Mouse (Mus musculus) CH12F3 (cell line): ENCODE measurements around the gene Mycl.

Experiments used
- in situ Hi-C: fragments of 300-500 bp; cut with MboI; formaldehyde crosslinking; loops from 2 replicates; pipeline ENCODE4 v1.14.3; 2020; ENCODE audit warnings: low sequenced_read_pairs

The Mycl gene

DNA sequence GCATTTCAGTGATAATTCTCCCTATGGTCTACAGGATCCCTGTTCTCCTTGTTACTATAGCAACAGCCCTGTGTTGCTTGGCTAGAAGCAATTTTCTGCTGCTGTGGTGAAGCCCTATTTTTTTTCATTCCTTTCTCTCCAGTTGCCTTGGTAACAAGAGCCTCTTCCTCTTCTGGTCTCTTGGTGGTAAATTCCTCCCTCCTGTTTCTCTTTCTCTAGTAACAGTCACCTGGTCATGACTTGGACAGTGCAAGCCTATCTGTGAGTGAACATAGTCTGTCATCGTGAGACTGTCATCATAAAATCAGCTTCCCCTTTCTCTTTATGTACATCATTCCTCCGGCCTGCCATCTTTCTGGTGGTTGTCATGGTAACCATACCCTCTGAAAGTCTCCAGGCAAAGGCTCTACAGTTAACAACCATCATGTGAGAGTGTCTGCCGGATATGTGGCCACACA lies 18.5 kb downstream of the Mycl start:
- in situ Hi-C loops, result no loop called here

DNA sequence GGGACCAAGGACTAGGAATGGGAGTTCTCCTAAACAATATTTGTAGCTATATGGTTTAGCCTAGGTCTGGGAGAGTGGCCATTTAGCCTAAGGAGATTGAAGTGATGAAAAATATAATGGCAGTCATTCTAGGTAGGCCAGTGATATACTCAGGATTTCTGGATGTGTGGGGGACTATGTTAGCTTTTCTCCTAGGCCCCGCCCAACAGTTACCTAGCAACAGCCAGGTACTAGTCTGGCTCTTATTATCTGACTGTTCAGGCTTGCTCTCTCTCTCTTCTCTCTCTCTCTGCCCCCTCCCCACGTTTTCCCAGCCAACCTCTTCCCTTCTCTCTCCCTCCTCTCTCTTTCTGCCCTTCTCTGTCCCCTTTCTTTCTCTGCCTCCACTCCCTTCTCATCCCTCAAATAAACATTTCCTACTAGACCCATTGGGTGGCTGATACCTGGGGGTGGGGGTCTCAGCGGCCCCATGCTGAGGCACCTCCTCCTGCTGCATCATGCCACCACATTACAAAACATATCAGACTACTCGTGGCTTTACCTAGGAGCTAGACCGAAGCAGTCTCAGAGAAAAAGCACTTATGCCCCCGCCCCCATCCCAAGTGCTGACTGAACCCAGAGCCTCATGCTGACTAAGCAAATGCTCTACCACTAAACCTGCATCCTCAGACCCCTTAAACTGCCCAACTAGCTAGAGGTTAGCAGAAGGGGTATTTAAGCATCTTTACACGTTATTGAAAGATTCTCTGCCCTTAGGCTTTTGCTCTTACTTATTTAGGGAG lies 19.2 kb downstream of the Mycl start:
- in situ Hi-C loops, result no loop called here

GRCm38 (mm10) chr4:123016451-123016957 lies 21.1 kb downstream of the Mycl start, which contains the start of gene Trit1:
Trit1 (plus strand) TSS chr4:123016597.
- in situ Hi-C loops, result no loop called here

- in situ Hi-C loops, result no loop called here
Observed at GRCm38 (mm10) chr4:123021591-123021990, 26.1 kb downstream of the Mycl start.

DNA sequence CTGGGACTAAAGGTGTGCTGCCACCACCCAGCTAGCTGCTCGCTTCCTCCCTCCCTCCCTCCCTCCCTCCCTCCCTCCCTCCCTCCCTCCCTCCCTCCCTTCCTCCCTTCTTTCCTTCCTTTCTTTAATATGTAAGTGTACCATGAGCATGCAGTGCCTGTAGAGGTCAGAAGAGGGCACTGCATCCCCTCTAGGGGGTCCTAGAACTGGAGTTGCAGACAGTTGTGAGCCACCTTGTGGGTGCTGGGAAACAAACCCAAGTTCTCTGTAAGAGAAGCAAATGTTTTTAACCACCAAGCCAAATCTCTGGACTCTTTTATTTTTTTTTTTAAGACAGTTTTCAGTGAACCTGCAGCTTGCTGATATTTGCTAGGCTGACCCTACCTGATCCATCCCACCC lies 27.4 kb downstream of the Mycl start:
- in situ Hi-C loops, result no loop called here

- in situ Hi-C loops, result no loop called here
Observed at GRCm38 (mm10) chr4:123025418-123025817, 30.0 kb downstream of the Mycl start.

DNA sequence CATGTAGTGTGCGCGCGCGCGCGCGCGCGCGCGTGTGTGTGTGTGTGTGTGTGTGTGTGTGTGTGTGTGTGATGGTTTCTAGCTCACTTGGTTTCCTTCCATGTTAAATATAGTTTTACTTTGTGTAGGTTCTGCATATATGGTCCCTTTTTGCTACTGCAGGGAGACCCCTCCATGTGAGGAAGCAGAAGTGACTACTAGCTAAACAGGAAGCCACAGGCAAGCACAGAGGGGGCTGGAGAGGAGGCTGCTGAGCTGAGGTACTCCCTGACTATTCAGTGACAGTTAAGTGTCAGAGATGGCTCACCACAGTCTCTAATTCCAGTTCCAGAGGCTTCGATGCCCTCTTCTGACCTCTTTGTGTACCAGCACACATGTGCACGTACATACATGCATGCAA lies 30.7 kb downstream of the Mycl start:
- in situ Hi-C loops, result no loop called here

DNA sequence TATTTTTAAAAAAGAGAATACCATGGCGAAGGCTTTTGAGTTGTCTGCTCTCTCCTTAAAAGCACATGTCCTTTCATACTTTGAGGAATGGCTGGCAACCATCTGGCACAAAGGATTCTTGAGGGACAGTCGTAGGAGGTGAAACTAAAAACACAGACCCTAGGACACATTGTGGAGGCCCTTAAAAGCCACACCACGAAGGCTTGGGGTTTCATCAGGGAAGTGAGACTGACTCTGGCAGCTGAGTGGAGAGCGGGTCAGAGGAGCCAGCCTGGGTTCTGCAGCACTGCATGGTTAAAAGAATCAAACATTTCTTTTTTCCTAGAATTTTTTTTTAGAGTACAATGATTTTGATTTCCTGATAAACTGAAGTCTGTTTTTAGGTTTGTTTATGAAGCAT lies 31.1 kb downstream of the Mycl start:
- in situ Hi-C loops, result no loop called here

GRCm38 (mm10) chr4:123034841-123035240 lies 39.4 kb downstream of the Mycl start:
- in situ Hi-C loops, result no loop called here

DNA sequence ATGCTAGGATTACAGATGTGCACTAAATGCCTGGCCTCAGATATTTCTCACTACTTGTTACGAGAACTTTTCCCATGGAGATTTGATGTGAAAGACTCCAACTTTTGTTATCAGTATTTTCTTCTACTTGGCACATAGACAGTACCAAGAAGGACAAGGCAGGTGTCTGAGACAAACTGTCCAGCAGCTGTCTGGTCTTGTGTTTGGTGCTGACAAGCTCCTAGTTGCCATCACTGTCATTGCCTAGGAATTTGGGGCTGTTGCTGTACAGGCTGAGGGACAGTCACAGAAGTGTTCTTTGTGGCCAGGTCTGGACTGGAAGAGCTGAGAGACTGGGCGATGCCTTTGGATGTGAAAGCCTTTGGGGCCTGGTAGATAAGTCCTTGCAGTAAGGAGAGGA lies 40.2 kb downstream of the Mycl start:
- in situ Hi-C loops, result no loop called here

GRCm38 (mm10) chr4:123036710-123037109 lies 41.3 kb downstream of the Mycl start:
- in situ Hi-C loops, result no loop called here

DNA sequence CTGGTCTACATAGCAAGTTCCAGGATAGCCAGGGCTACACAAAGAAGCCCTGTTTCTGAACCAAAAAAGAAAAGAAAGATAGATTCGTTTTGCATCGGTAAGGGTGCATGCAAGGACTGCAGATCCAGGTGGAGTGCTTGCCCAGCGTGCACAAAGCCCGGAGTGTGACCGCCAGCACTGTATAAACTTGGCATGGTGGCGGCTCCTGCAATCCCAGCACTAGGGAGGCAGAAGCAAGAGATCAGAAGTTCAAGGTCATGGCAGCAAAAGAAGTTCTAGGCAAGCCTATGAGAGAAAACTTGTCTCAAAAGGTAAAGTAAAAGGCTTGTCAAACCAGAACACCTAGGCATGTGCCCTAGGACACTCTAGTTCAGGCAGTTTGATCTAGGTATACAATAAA lies 45.7 kb downstream of the Mycl start:
- in situ Hi-C loops, result no loop called here

- in situ Hi-C loops, result no loop called here
Observed at GRCm38 (mm10) chr4:123043858-123044257, 48.4 kb downstream of the Mycl start.

GRCm38 (mm10) chr4:123044842-123045241 lies 49.4 kb downstream of the Mycl start:
- in situ Hi-C loops, result no loop called here

DNA sequence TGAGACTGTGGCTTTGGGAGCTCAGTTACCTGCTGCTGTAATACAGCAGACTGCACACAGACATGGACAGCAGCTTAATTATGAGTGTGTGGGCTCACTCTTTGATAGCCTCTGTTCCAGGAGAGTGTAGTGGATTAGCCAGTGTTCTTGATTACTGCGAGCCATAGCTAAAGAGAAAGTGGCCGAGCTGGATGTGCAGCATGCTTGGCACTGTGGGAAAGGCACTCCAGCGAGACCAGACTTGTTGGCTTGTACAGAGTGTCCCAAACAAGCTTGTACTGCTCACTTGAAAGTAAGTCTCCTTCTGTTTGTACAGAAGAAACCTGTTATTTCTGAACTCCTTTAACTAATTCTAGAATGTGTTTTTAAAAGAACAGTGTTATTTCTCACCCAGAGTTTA lies 50.8 kb downstream of the Mycl start:
- in situ Hi-C loops, result no loop called here

- in situ Hi-C loops, result no loop called here
Observed at GRCm38 (mm10) chr4:123050681-123051211, 55.3 kb downstream of the Mycl start.
